Mouse (Mus musculus) hindbrain, postnatal 0 days (tissue): ENCODE data around the gene AW011738. TPM values are rescaled to one million over a fixed set of nuclear protein-coding genes. Genes with fewer than 3 reads are reported as not detected.

Experiments used
- ATAC-seq: fragments of 200-750 bp; cut with Nextera tagmentation; 2 replicates; pipeline ENCODE4 v1.8.0; 2017; ENCODE audit warnings: mild to moderate bottlenecking, moderate TSS enrichment, moderate library complexity
- DNase-seq: peaks from one replicate; pipeline ENCODE4 v3.0.0-alpha.2; 2015; ENCODE audit warnings: low spot score
- H3K27ac ChIP-seq: fragments of 300-500 bp; sonication (generic); 2 replicates; pipeline ENCODE4 v1.5.1; 2014; ENCODE audit warnings: mild to moderate bottlenecking
- H3K27me3 ChIP-seq: fragments of 300-500 bp; sonication (generic); 2 replicates; pipeline ENCODE4 v1.6.1; 2014; ENCODE audit warnings: low read length, mixed read lengths; ENCODE audit not compliant: insufficient read depth
- H3K36me3 ChIP-seq: fragments of 300-500 bp; sonication (generic); 2 replicates; pipeline ENCODE4 v1.6.1; 2014; ENCODE audit warnings: low read length, mixed read lengths; ENCODE audit not compliant: insufficient read depth
- H3K4me1 ChIP-seq: fragments of 300-500 bp; sonication (generic); 2 replicates; pipeline ENCODE4 v1.6.1; 2014; ENCODE audit warnings: antibody characterized with exemption, low read length, mixed read lengths; ENCODE audit not compliant: insufficient read depth
- H3K4me2 ChIP-seq: fragments of 300-500 bp; sonication (generic); 2 replicates; pipeline ENCODE4 v1.6.1; 2014; ENCODE audit warnings: low read depth, mild to moderate bottlenecking, low read length, moderate library complexity, mixed read lengths
- H3K4me3 ChIP-seq: fragments of 300-500 bp; sonication (generic); 2 replicates; pipeline ENCODE4 v1.5.1; 2014; ENCODE audit warnings: low read length
- H3K9ac ChIP-seq: fragments of 300-500 bp; sonication (generic); replicated peaks from 2 replicates; pipeline ENCODE4 v1.6.1; 2014; ENCODE audit warnings: mild to moderate bottlenecking, low read length, moderate library complexity, mixed read lengths
- H3K9me3 ChIP-seq: fragments of 300-500 bp; sonication (generic); 2 replicates; pipeline ENCODE4 v1.6.1; 2016; ENCODE audit warnings: low read length, mixed read lengths
- CTCF ChIP-seq: IDR thresholded peaks from 2 replicates; pipeline ENCODE4 v1.5.1; 2016; ENCODE audit warnings: antibody characterized with exemption, control low read depth, low read depth
- whole genome bisulfite sequencing: fragments of 180-500 bp; shearing (Covaris S2); extraction: QIAGEN DNeasy Blood & Tissue Kit; methylation state at CpG from one replicate; pipeline ENCODE4 v1.1.7; 2014; 5-methylcytosine and 5-hydroxymethylcytosine counted together
- polyA plus RNA-seq: library from polyadenylated mRNA; unstranded; fragments of >200 nt; fragmentation: Nextera tagmentation; extraction: Ambion mirVana; gene quantifications from 2 replicates; pipeline ENCODE4 v1.2.1, GENCODE M21; 2015
- total RNA-seq: library from RNA; depleted of rRNA; stranded (reverse); fragments of >200 nt; gene quantifications from 2 replicates; pipeline ENCODE4 v1.2.3, GENCODE M21; 2014; rRNA removed

Gene AW011738
- total RNA-seq (4.6 and 5.0 TPM in 2 replicates), polyA plus RNA-seq (3.7 and 4.0 TPM in 2 replicates)

DNA sequence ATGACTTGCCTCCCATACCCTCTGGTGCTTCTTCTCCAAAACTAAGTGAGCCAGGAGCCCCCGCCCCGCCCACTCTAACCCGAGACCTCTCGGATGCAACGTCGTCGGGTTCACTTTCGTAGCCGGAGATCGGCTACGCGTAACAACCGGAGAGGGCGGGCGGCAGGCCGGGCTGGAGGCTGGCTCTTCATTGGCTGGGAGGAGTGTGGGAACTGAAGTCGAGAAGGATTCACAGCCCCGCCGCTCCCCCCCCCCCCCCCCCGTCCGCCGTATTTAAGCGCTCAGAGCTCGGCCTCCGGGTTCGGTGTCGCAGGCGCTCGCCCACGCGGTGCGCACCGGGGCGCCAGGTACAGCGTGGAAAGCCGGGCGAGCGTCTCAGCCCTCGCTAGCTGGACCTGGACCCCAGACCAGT, at the start of gene AW011738:
Gene AW011738 (plus strand): TSS at position 304 of the 412 bp plus-strand sequence.
- H3K27me3 ChIP-seq, result no peaks in the 10 kb centered on the region
- peak; percentile 84 for DNase-seq
- peak; percentile 86 for ATAC-seq
- H3K4me3 ChIP-seq, result peak within 1 kb of the TSS; percentile 59
- peak within 1 kb of the TSS; percentile 82 for H3K27ac ChIP-seq
- no peaks in the 10 kb centered on the region for H3K4me1 ChIP-seq
- peak within 1 kb of the TSS; percentile 78 for H3K9ac ChIP-seq
- under 1% methylated on average over 33 of the region's 39 CpGs for WGBS
- peak within 1 kb of the TSS; percentile 94 for H3K4me2 ChIP-seq
- no peaks in the 10 kb centered on the region for H3K36me3 ChIP-seq
- H3K9me3 ChIP-seq, result no peaks in the 10 kb centered on the region
- TF ChIP-seq CTCF, result no peak

GRCm38 (mm10) chr4:156154771-156155170, 48.3 kb upstream of the AW011738 start:
- no peaks in the 10 kb centered on the region for H3K9me3 ChIP-seq
- no peaks in the 10 kb centered on the region for H3K4me1 ChIP-seq
- no peak overlapping the region for H3K9ac ChIP-seq
- H3K4me2 ChIP-seq, result no peak overlapping the region
- no peak for DNase-seq
- H3K4me3 ChIP-seq, result no peak overlapping the region
- ATAC-seq, result no peak
- TF ChIP-seq CTCF, result no peak
- no peak overlapping the region for H3K27ac ChIP-seq
- no peaks in the 10 kb centered on the region for H3K36me3 ChIP-seq
- H3K27me3 ChIP-seq, result no peaks in the 10 kb centered on the region
- 95% methylated on average over 3 of the region's 3 CpGs for WGBS

GRCm38 (mm10) chr4:156166477-156166876, 36.6 kb upstream of the AW011738 start:
- Histone ChIP-seq H3K36me3 (peaks cover 74% of the 10 kb centered on the region), H3K4me3 (no peak overlapping the region), H3K27me3 (no peaks in the 10 kb centered on the region), H3K9me3 (no peaks in the 10 kb centered on the region), H3K4me1 (no peaks in the 10 kb centered on the region), H3K4me2 (no peak overlapping the region), H3K9ac (no peak overlapping the region), H3K27ac (no peak overlapping the region)
- 85% methylated on average over 9 of the region's 9 CpGs for WGBS
- ATAC-seq (no peak), DNase-seq (no peak)
- no peak; the same call in 1 of the 2 replicates for TF ChIP-seq CTCF

GRCm38 (mm10) chr4:156168611-156169010, 34.5 kb upstream of the AW011738 start:
- H3K9me3 ChIP-seq, result no peaks in the 10 kb centered on the region
- no peak for TF ChIP-seq CTCF
- DNase-seq (no peak), ATAC-seq (no peak)
- H3K4me3 ChIP-seq, result no peak overlapping the region
- no peaks in the 10 kb centered on the region for H3K27me3 ChIP-seq
- 92% methylated on average over 8 of the region's 8 CpGs for WGBS
- no peaks in the 10 kb centered on the region for H3K4me1 ChIP-seq
- H3K9ac ChIP-seq, result no peak overlapping the region
- H3K27ac ChIP-seq, result no peak overlapping the region
- peaks cover 93% of the 10 kb centered on the region for H3K36me3 ChIP-seq
- H3K4me2 ChIP-seq, result no peak overlapping the region

GRCm38 (mm10) chr4:156169129-156169528, 34.0 kb upstream of the AW011738 start:
- Histone ChIP-seq H3K36me3 (peaks cover 93% of the 10 kb centered on the region), H3K27me3 (no peaks in the 10 kb centered on the region), H3K4me1 (no peaks in the 10 kb centered on the region), H3K9me3 (no peaks in the 10 kb centered on the region), H3K4me2 (no peak overlapping the region), H3K27ac (no peak overlapping the region), H3K4me3 (no peak overlapping the region), H3K9ac (no peak overlapping the region)
- DNase-seq (no peak), ATAC-seq (no peak)
- no peak for TF ChIP-seq CTCF
- 93% methylated on average over 10 of the region's 10 CpGs for WGBS

GRCm38 (mm10) chr4:156171828-156172227, 31.3 kb upstream of the AW011738 start:
- H3K36me3 ChIP-seq, result peaks cover 93% of the 10 kb centered on the region
- DNase-seq (no peak), ATAC-seq (no peak)
- no peak overlapping the region for H3K27ac ChIP-seq
- no peak overlapping the region for H3K4me3 ChIP-seq
- no peaks in the 10 kb centered on the region for H3K9me3 ChIP-seq
- no peak overlapping the region for H3K9ac ChIP-seq
- TF ChIP-seq CTCF, result no peak
- H3K4me1 ChIP-seq, result no peaks in the 10 kb centered on the region
- H3K27me3 ChIP-seq, result no peaks in the 10 kb centered on the region
- no peak overlapping the region for H3K4me2 ChIP-seq
- WGBS, result 98% methylated on average over 11 of the region's 11 CpGs

GRCm38 (mm10) chr4:156177630-156178029, 25.5 kb upstream of the AW011738 start:
- no peak overlapping the region for H3K27ac ChIP-seq
- no peaks in the 10 kb centered on the region for H3K27me3 ChIP-seq
- 0 out of 2 replicates have a peak, but pooled peaks cover 7% of the 10 kb centered on the region for H3K4me1 ChIP-seq
- DNase-seq, result no peak
- no peak for TF ChIP-seq CTCF
- H3K9ac ChIP-seq, result no peak overlapping the region
- H3K4me2 ChIP-seq, result no peak overlapping the region
- peaks cover 63% of the 10 kb centered on the region for H3K36me3 ChIP-seq
- 91% methylated on average over 9 of the region's 9 CpGs for WGBS
- no peak for ATAC-seq
- H3K4me3 ChIP-seq, result no peak overlapping the region
- no peaks in the 10 kb centered on the region for H3K9me3 ChIP-seq
